Comparison of ENCODE assay signal across 13 mouse cellular contexts in the genomic region with DNA sequence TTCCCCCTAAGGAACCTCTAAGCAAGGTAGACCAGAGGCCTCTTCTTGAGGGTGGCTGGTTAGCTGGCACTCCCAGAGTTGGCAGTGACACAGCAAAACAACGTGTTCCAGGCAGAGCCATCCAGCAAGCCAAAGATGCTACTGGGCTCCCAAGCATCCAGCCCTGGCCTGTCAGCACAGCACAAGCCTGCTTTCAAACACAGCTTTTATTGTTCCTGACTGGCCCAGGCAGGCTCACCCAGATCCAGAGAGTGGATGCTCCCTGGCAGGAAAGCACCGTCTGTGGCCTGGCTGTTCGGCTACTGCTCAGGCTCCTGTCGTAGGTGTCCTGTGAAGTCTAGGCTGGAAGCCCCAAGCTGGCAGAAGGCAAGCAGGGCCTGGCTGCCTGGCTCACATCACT. TPM values are rescaled to one million over a fixed set of nuclear protein-coding genes. Genes with fewer than 3 reads are reported as not detected.
DNase-seq lines count a peak whose midpoint lies in the region; ATAC-seq and TF ChIP-seq lines count a peak whose summit lies in the region.
"Had no signal": no experiment of that assay in that cellular context is flagged by ENCODE, and none has a peak within 500 bp of the region (broad histone marks: within the 10 kb centered on the region; RNA-seq: fewer than 3 reads in every experiment).

No protein-coding gene starts in this region.

- 77% methylated on average over 4 of the region's 4 CpGs for WGBS in midbrain, postnatal 0 days
- 91% methylated on average over 4 of the region's 4 CpGs for WGBS in midbrain, embryonic 13.5 days
- WGBS in hindbrain, embryonic 12.5 days: 88% methylated on average over 4 of the region's 4 CpGs

- peaks cover 80% of the 10 kb centered on the region for H3K36me3 ChIP-seq in midbrain, postnatal 0 days (ENCODE audit: insufficient read depth, low read length)
- H3K36me3 ChIP-seq in midbrain, embryonic 13.5 days: peaks cover 59% of the 10 kb centered on the region
- H3K36me3 ChIP-seq in hindbrain, embryonic 12.5 days: peaks cover 20% of the 10 kb centered on the region

- DNase-seq in midbrain, postnatal 0 days (ENCODE audit: low spot score): peak; percentile 17
- DNase-seq in cerebellum, adult 9-11 months: peak; percentile 81
- DNase-seq in layer of hippocampus, adult 8-10 months (ENCODE audit: low spot score in 2 of 2): peak; percentile 59 to 62
- DNase-seq in urinary bladder, postnatal 10 days (ENCODE audit: low spot score): no peak
- DNase-seq in heart, postnatal 4 days: no peak
- DNase-seq: kidney, postnatal 10 days had no signal

- no peaks in the 10 kb centered on the region for H3K9me3 ChIP-seq in midbrain, postnatal 0 days (ENCODE audit: low read length)
- H3K9me3 ChIP-seq in midbrain, embryonic 13.5 days: no peaks in the 10 kb centered on the region
- no peaks in the 10 kb centered on the region for H3K9me3 ChIP-seq in hindbrain, embryonic 12.5 days (replicated peaks)
- H3K9me3 ChIP-seq: limb, embryonic 13.5 days had no signal

- no peak overlapping the region for H3K4me2 ChIP-seq in midbrain, postnatal 0 days (ENCODE audit: low read depth, low read length, poor library complexity, severe bottlenecking)
- no peak overlapping the region for H3K4me2 ChIP-seq in midbrain, embryonic 13.5 days (replicated peaks)
- H3K4me2 ChIP-seq in hindbrain, embryonic 12.5 days (replicated peaks): no peak overlapping the region
- H3K4me2 ChIP-seq: hindbrain, embryonic 14.5 days; limb, embryonic 13.5 days had no signal

- H3K27ac ChIP-seq in midbrain, postnatal 0 days (ENCODE audit: low read depth, low read length): no peak overlapping the region
- no peak overlapping the region for H3K27ac ChIP-seq in midbrain, embryonic 13.5 days
- no peak overlapping the region for H3K27ac ChIP-seq in hindbrain, embryonic 12.5 days
- H3K27ac ChIP-seq: hindbrain, embryonic 14.5 days; limb, embryonic 13.5 days had no signal

- no peak for ATAC-seq in midbrain, postnatal 0 days (ENCODE audit: low FRiP score)
- no peak for ATAC-seq in midbrain, embryonic 13.5 days
- ATAC-seq in megakaryocyte-erythroid progenitor cell, adult 5-6 weeks (replicated peaks; ENCODE audit: low FRiP score, low TSS enrichment, poor library complexity, severe bottlenecking): peak; percentile 29; the same call in 1 of the 2 replicates
- ATAC-seq in hindbrain, embryonic 12.5 days (ENCODE audit: low FRiP score): no peak
- ATAC-seq: forebrain, embryonic 16.5 days had no signal

- no peaks in the 10 kb centered on the region for H3K27me3 ChIP-seq in midbrain, postnatal 0 days (ENCODE audit: insufficient read depth, low read length)
- no peaks in the 10 kb centered on the region for H3K27me3 ChIP-seq in midbrain, embryonic 13.5 days
- no peaks in the 10 kb centered on the region for H3K27me3 ChIP-seq in hindbrain, embryonic 12.5 days
- H3K27me3 ChIP-seq: limb, embryonic 13.5 days had no signal

- no peaks in the 10 kb centered on the region for H3K4me1 ChIP-seq in midbrain, postnatal 0 days (ENCODE audit: insufficient read depth, low read length)
- 0 out of 2 replicates have a peak, but pooled peaks cover 5% of the 10 kb centered on the region for H3K4me1 ChIP-seq in midbrain, embryonic 13.5 days (replicated peaks)
- H3K4me1 ChIP-seq in hindbrain, embryonic 12.5 days: no peaks in the 10 kb centered on the region
- H3K4me1 ChIP-seq: limb, embryonic 13.5 days had no signal

- H3K9ac ChIP-seq in midbrain, postnatal 0 days (replicated peaks; ENCODE audit: low read length, poor library complexity, severe bottlenecking): no peak overlapping the region
- H3K9ac ChIP-seq in midbrain, embryonic 13.5 days (replicated peaks): no peak overlapping the region
- H3K9ac ChIP-seq in hindbrain, embryonic 12.5 days: no peak overlapping the region
- H3K9ac ChIP-seq: hindbrain, embryonic 14.5 days; limb, embryonic 13.5 days had no signal

- no peak overlapping the region for H3K4me3 ChIP-seq in midbrain, postnatal 0 days (ENCODE audit: low read depth, low read length)
- H3K4me3 ChIP-seq in midbrain, embryonic 13.5 days (replicated peaks): no peak overlapping the region
- no peak overlapping the region for H3K4me3 ChIP-seq in hindbrain, embryonic 12.5 days
- H3K4me3 ChIP-seq: limb, embryonic 13.5 days had no signal

- no peak for TF ChIP-seq CTCF in midbrain, postnatal 0 days (IDR thresholded peaks at IDR 0.05)

RNA-seq across cellular contexts. Expression of gene Tacr2, which starts 41.9 kb away (rescaled TPM):
- not detected in 2 replicates for total RNA-seq in midbrain, postnatal 0 days (2014; rRNA removed)
- polyA plus RNA-seq in midbrain, postnatal 0 days (2015; fragmentation: Nextera tagmentation; extraction: Ambion mirVana): 0.06 TPM in 1 of 2 replicates, not detected in the other
- polyA plus RNA-seq in midbrain, embryonic 13.5 days (2015; fragmentation: Nextera tagmentation; extraction: Ambion mirVana): not detected in 2 replicates
- under 1 TPM; 0.19 to 0.71 (median 0.35) TPM for total RNA-seq in layer of hippocampus, adult 8-10 months (2022)
- total RNA-seq in megakaryocyte-erythroid progenitor cell, adult 5-6 weeks (2014; fragmentation: Nextera tagmentation): not detected in 2 replicates
- not detected in 2 replicates for total RNA-seq in megakaryocyte-erythroid progenitor cell, adult 5-6 weeks (2017)
- not detected for total RNA-seq in heart, postnatal 4 days (2021)
- not detected in 2 replicates for polyA plus RNA-seq in hindbrain, embryonic 12.5 days (2016; fragmentation: Nextera tagmentation; extraction: Ambion mirVana)
- total RNA-seq: monocyte, adult 5-6 weeks had no signal
- polyA plus RNA-seq: forebrain, embryonic 16.5 days; limb, embryonic 13.5 days had no signal

Comparison
In these comparisons a context has a peak if more than half of its experiments do, and no peak if none do; other contexts are left out.
1. DNase-seq: peak in midbrain, postnatal 0 days (single experiment), cerebellum, adult 9-11 months (single experiment) and layer of hippocampus, adult 8-10 months (2 of 2); none in urinary bladder, postnatal 10 days (single experiment) and heart, postnatal 4 days (single experiment).